Mouse (Mus musculus) retina, embryonic 14.5 days (tissue): Measurements from ENCODE around the gene Pagr1b.
A peak's percentile ranks its signal among the peaks of the same experiment; 100 is the strongest.

ENCODE experiments used
- DNase-seq: peaks from one replicate; pipeline ENCODE4 v3.0.0-alpha.2; 2015; ENCODE audit warnings: low spot score

The Pagr1b gene

GRCm38 (mm10) chr7:127019306-127019960 is 3.1 kb upstream of the Pagr1b start:
- no peak for DNase-seq

GRCm38 (mm10) chr7:127018416-127019305 is 2.4 kb upstream of the Pagr1b start:
- DNase-seq, result no peak

GRCm38 (mm10) chr7:127017950-127018345 is 1.7 kb upstream of the Pagr1b start:
- no peak for DNase-seq

- peak; percentile 100 for DNase-seq
Measured at GRCm38 (mm10) chr7:127016971-127017949, 976 bp upstream of the Pagr1b start, which contains the start of gene Pagr1a. Pagr1a (minus strand) TSS chr7:127017352.

GRCm38 (mm10) chr7:127016486-127016938 is 228 bp upstream of the Pagr1b start:
- DNase-seq, result no peak

GRCm38 (mm10) chr7:127016081-127016480 is 203 bp downstream of the Pagr1b start:
- peak; percentile 38 for DNase-seq

GRCm38 (mm10) chr7:127014993-127015392 is 1.3 kb downstream of the Pagr1b start:
- no peak for DNase-seq

GRCm38 (mm10) chr7:127014320-127014719 is 2.0 kb downstream of the Pagr1b start, which contains the start of gene Mvp:
Mvp (minus strand) TSS chr7:127014621.
- DNase-seq, result no peak

- DNase-seq, result no peak
Measured at GRCm38 (mm10) chr7:127013385-127013784, 2.9 kb downstream of the Pagr1b start.

GRCm38 (mm10) chr7:127012845-127013244 is 3.4 kb downstream of the Pagr1b start:
- DNase-seq, result no peak

- no peak for DNase-seq
Measured at GRCm38 (mm10) chr7:127012374-127012773, 3.9 kb downstream of the Pagr1b start.

GRCm38 (mm10) chr7:127011717-127012116 is 4.6 kb downstream of the Pagr1b start:
- DNase-seq, result no peak

GRCm38 (mm10) chr7:127011051-127011450 is 5.2 kb downstream of the Pagr1b start:
- DNase-seq, result no peak

GRCm38 (mm10) chr7:127009307-127010085 is 6.8 kb downstream of the Pagr1b start:
- DNase-seq, result no peak

GRCm38 (mm10) chr7:127008239-127009019 is 7.9 kb downstream of the Pagr1b start:
- DNase-seq, result peak; percentile 53

- no peak for DNase-seq
Measured at GRCm38 (mm10) chr7:127007313-127008024, 8.8 kb downstream of the Pagr1b start.

- DNase-seq, result no peak
Measured at GRCm38 (mm10) chr7:127004122-127004875, 12.0 kb downstream of the Pagr1b start.

- DNase-seq, result no peak
Measured at GRCm38 (mm10) chr7:127003620-127004019, 12.7 kb downstream of the Pagr1b start.

- DNase-seq, result no peak
Measured at GRCm38 (mm10) chr7:126999568-126999967, 16.7 kb downstream of the Pagr1b start.
